13 mouse cellular contexts compared by ENCODE assay signal in the genomic region with DNA sequence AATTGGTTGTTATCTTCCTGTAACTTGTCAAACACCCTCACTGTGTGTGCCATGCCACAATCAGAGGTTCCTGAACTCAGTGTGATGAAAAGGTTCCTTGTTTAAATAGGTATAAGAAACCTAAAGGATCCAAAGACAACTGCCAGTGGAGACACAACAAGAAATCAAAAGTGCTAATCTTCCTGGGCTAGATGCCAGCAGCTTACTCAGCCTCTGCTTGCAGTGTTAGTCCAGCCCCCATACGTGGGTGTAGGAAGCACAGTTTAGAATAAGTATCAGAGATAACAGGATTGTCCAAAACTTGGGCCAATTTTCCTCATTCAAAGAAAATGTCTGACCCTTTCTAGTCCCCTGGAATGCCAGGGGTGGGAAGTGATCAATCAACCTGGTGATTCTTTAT.
DNase-seq lines count a peak whose midpoint lies in the region; ATAC-seq lines count a peak whose summit lies in the region.
"Had no signal": no experiment of that assay in that cellular context is flagged by ENCODE, and none has a peak within 500 bp of the region (broad histone marks: within the 10 kb centered on the region; RNA-seq: fewer than 3 reads in every experiment).

No protein-coding gene starts in this region.

- no peaks in the 10 kb centered on the region for H3K36me3 ChIP-seq in embryonic facial prominence, embryonic 14.5 days (ENCODE audit: control insufficient read depth, insufficient read depth, low read length)
- H3K36me3 ChIP-seq in neural tube, embryonic 15.5 days = no peaks in the 10 kb centered on the region
- H3K36me3 ChIP-seq: G1E; limb, embryonic 12.5 days had no signal

- peak; percentile 24 to 63 for DNase-seq in layer of hippocampus, adult 18-20 months (ENCODE audit: low spot score in 2 of 2)
- DNase-seq in layer of hippocampus, postnatal 10 days (ENCODE audit: low spot score in 2 of 2) = no peak
- DNase-seq in embryonic facial prominence, embryonic 14.5 days (ENCODE audit: low spot score) = peak; percentile 77
- DNase-seq in left cerebral cortex, adult 11 months (ENCODE audit: low spot score) = peak; percentile 48
- DNase-seq in right cerebral cortex, postnatal 25 days = peak; percentile 45
- DNase-seq in embryo, embryonic 10 days (ENCODE audit: low spot score) = no peak
- DNase-seq: lung, postnatal 4 days; thymus, postnatal 4 days had no signal

- no peak for ATAC-seq in embryonic facial prominence, embryonic 14.5 days (ENCODE audit: low read depth)
- ATAC-seq in neural tube, embryonic 15.5 days (ENCODE audit: low FRiP score) = no peak
- ATAC-seq: intestine, embryonic 16.5 days had no signal

- H3K4me2 ChIP-seq in embryonic facial prominence, embryonic 14.5 days (ENCODE audit: low read depth, low read length) = no peak overlapping the region
- no peak overlapping the region for H3K4me2 ChIP-seq in neural tube, embryonic 15.5 days
- H3K4me2 ChIP-seq: limb, embryonic 12.5 days had no signal

- H3K9ac ChIP-seq in embryonic facial prominence, embryonic 14.5 days (ENCODE audit: low read depth, low read length) = no peak overlapping the region
- H3K9ac ChIP-seq in neural tube, embryonic 15.5 days (replicated peaks) = no peak overlapping the region
- H3K9ac ChIP-seq: limb, embryonic 12.5 days had no signal

- no peaks in the 10 kb centered on the region for H3K27me3 ChIP-seq in embryonic facial prominence, embryonic 14.5 days (replicated peaks; ENCODE audit: control insufficient read depth, insufficient read depth, low read length)
- H3K27me3 ChIP-seq in neural tube, embryonic 15.5 days (replicated peaks) = no peaks in the 10 kb centered on the region
- H3K27me3 ChIP-seq: limb, embryonic 12.5 days had no signal

- no peak overlapping the region for H3K27ac ChIP-seq in embryonic facial prominence, embryonic 14.5 days (replicated peaks; ENCODE audit: low read depth, low read length)
- H3K27ac ChIP-seq in neural tube, embryonic 15.5 days (replicated peaks) = no peak overlapping the region
- H3K27ac ChIP-seq: limb, embryonic 12.5 days had no signal

- no peaks in the 10 kb centered on the region for H3K4me1 ChIP-seq in embryonic facial prominence, embryonic 14.5 days (ENCODE audit: control insufficient read depth, insufficient read depth, low read length)
- no peaks in the 10 kb centered on the region for H3K4me1 ChIP-seq in neural tube, embryonic 15.5 days
- H3K4me1 ChIP-seq: limb, embryonic 12.5 days had no signal

- H3K4me3 ChIP-seq in embryonic facial prominence, embryonic 14.5 days (ENCODE audit: low read depth, low read length) = no peak overlapping the region
- no peak overlapping the region for H3K4me3 ChIP-seq in neural tube, embryonic 15.5 days (replicated peaks)
- H3K4me3 ChIP-seq: limb, embryonic 12.5 days; myocyte had no signal

- no peaks in the 10 kb centered on the region for H3K9me3 ChIP-seq in embryonic facial prominence, embryonic 14.5 days (ENCODE audit: control insufficient read depth, low read length)
- no peaks in the 10 kb centered on the region for H3K9me3 ChIP-seq in neural tube, embryonic 15.5 days (replicated peaks)
- H3K9me3 ChIP-seq: G1E; limb, embryonic 12.5 days had no signal

- WGBS in embryonic facial prominence, embryonic 14.5 days = 24% methylated on average over 1 of the region's 1 CpGs
- WGBS in neural tube, embryonic 15.5 days = 30% methylated on average over 1 of the region's 1 CpGs

Comparison
In these comparisons a context has a peak if more than half of its experiments do, and no peak if none do; other contexts are left out.
1. DNase-seq: peak in layer of hippocampus, adult 18-20 months (2 of 2), embryonic facial prominence, embryonic 14.5 days (single experiment), left cerebral cortex, adult 11 months (single experiment) and right cerebral cortex, postnatal 25 days (single experiment); none in layer of hippocampus, postnatal 10 days (0 of 2) and embryo, embryonic 10 days (single experiment).